Mouse (Mus musculus): ENCODE results near the gene Basp1. TPM values are rescaled to one million over a fixed set of nuclear protein-coding genes. Genes with fewer than 3 reads are reported as not detected.

Basp1 gene
- polyA plus RNA-seq, 1 experiment: 164 TPM

GRCm38 (mm10) chr15:25449348-25449747 is 35.8 kb upstream of the Basp1 start:
- no peaks in the 10 kb centered on the region for H3K79me3 ChIP-seq (ENCODE audit: low read depth)
- TF ChIP-seq CEBPB (IDR thresholded peaks at IDR 0.05; ENCODE audit: low read depth) (no peak), MYOG (IDR thresholded peaks at IDR 0.05; ENCODE audit: control insufficient read depth, extremely low read depth, insufficient read length) (no peak), USF1 (IDR thresholded peaks at IDR 0.05; ENCODE audit: low read depth) (peak; percentile 55), CTCF (IDR thresholded peaks at IDR 0.05; ENCODE audit: control insufficient read depth, insufficient read depth, insufficient read length) (no peak), MAX (IDR thresholded peaks at IDR 0.05) (no peak), FOSL1 (IDR thresholded peaks at IDR 0.05; ENCODE audit: insufficient read depth, low read length, poor library complexity, severe bottlenecking) (peak; percentile 49), MYOD1 (IDR thresholded peaks at IDR 0.05; ENCODE audit: control insufficient read depth, insufficient read length, low read depth) (no peak)
- no peaks in the 10 kb centered on the region for H3K27me3 ChIP-seq (ENCODE audit: control insufficient read depth, insufficient read depth, insufficient read length)
- H3K36me3 ChIP-seq (ENCODE audit: control insufficient read depth, insufficient read depth): no peaks in the 10 kb centered on the region
- H3ac ChIP-seq (ENCODE audit: control insufficient read depth, insufficient read length, low read depth): no peak overlapping the region
- no peak overlapping the region for H3K4me3 ChIP-seq (ENCODE audit: insufficient read depth, poor library complexity, severe bottlenecking)
- no peaks in the 10 kb centered on the region for H3K79me2 ChIP-seq (ENCODE audit: control insufficient read depth, insufficient read depth)

- no peaks in the 10 kb centered on the region for H3K79me2 ChIP-seq (ENCODE audit: control insufficient read depth, insufficient read depth)
- no peak overlapping the region for H3ac ChIP-seq (ENCODE audit: control insufficient read depth, insufficient read length, low read depth)
- TF ChIP-seq USF1 (IDR thresholded peaks at IDR 0.05; ENCODE audit: low read depth) (peak; percentile 82), MAX (IDR thresholded peaks at IDR 0.05) (peak; percentile 18), CTCF (IDR thresholded peaks at IDR 0.05; ENCODE audit: control insufficient read depth, insufficient read depth, insufficient read length) (no peak)
- H3K36me3 ChIP-seq (ENCODE audit: control insufficient read depth, insufficient read depth): no peaks in the 10 kb centered on the region
- H3K4me3 ChIP-seq (ENCODE audit: insufficient read depth, poor library complexity, severe bottlenecking): no peak overlapping the region
- no peaks in the 10 kb centered on the region for H3K27me3 ChIP-seq (ENCODE audit: control insufficient read depth, insufficient read depth, insufficient read length)
- H3K79me3 ChIP-seq (ENCODE audit: low read depth): no peaks in the 10 kb centered on the region
Measured at GRCm38 (mm10) chr15:25448703-25449340, 35.3 kb upstream of the Basp1 start.

- H3K4me3 ChIP-seq (ENCODE audit: insufficient read depth, poor library complexity, severe bottlenecking): no peak overlapping the region
- H3K27me3 ChIP-seq (ENCODE audit: control insufficient read depth, insufficient read depth, insufficient read length): no peaks in the 10 kb centered on the region
Measured at GRCm38 (mm10) chr15:25447136-25447535, 33.6 kb upstream of the Basp1 start.

GRCm38 (mm10) chr15:25446155-25446487 is 32.6 kb upstream of the Basp1 start:
- Histone ChIP-seq H3ac (ENCODE audit: control insufficient read depth, insufficient read length, low read depth) (no peak overlapping the region), H3K79me3 (ENCODE audit: low read depth) (no peaks in the 10 kb centered on the region), H3K4me3 (ENCODE audit: insufficient read depth, poor library complexity, severe bottlenecking) (no peak overlapping the region), H3K36me3 (ENCODE audit: control insufficient read depth, insufficient read depth) (no peaks in the 10 kb centered on the region), H3K79me2 (ENCODE audit: control insufficient read depth, insufficient read depth) (no peaks in the 10 kb centered on the region), H3K27me3 (ENCODE audit: control insufficient read depth, insufficient read depth, insufficient read length) (no peaks in the 10 kb centered on the region)
- TF ChIP-seq USF1 (IDR thresholded peaks at IDR 0.05; ENCODE audit: low read depth) (no peak), CTCF (IDR thresholded peaks at IDR 0.05; ENCODE audit: control insufficient read depth, insufficient read depth, insufficient read length) (no peak), FOSL1 (IDR thresholded peaks at IDR 0.05; ENCODE audit: insufficient read depth, low read length, poor library complexity, severe bottlenecking) (no peak), MYOD1 (IDR thresholded peaks at IDR 0.05; ENCODE audit: control insufficient read depth, insufficient read length, low read depth) (no peak), CEBPB (IDR thresholded peaks at IDR 0.05; ENCODE audit: low read depth) (no peak), MAX (IDR thresholded peaks at IDR 0.05) (no peak), MYOG (IDR thresholded peaks at IDR 0.05; ENCODE audit: control insufficient read depth, extremely low read depth, insufficient read length) (no peak)

More at GRCm38 (mm10) chr15:25447136-25447535, 33.6 kb upstream of the Basp1 start:
- Histone ChIP-seq H3K79me2 (ENCODE audit: control insufficient read depth, insufficient read depth) (no peaks in the 10 kb centered on the region), H3ac (ENCODE audit: control insufficient read depth, insufficient read length, low read depth) (no peak overlapping the region), H3K79me3 (ENCODE audit: low read depth) (no peaks in the 10 kb centered on the region), H3K36me3 (ENCODE audit: control insufficient read depth, insufficient read depth) (no peaks in the 10 kb centered on the region)
- no peak for TF ChIP-seq USF1 (IDR thresholded peaks at IDR 0.05; ENCODE audit: low read depth)
- no peak for TF ChIP-seq MAX (IDR thresholded peaks at IDR 0.05)

GRCm38 (mm10) chr15:25445361-25446154 is 32.0 kb upstream of the Basp1 start:
- Histone ChIP-seq H3K4me3 (ENCODE audit: insufficient read depth, poor library complexity, severe bottlenecking) (no peak overlapping the region), H3ac (ENCODE audit: control insufficient read depth, insufficient read length, low read depth) (no peak overlapping the region), H3K79me3 (ENCODE audit: low read depth) (no peaks in the 10 kb centered on the region), H3K27me3 (ENCODE audit: control insufficient read depth, insufficient read depth, insufficient read length) (no peaks in the 10 kb centered on the region), H3K79me2 (ENCODE audit: control insufficient read depth, insufficient read depth) (no peaks in the 10 kb centered on the region), H3K36me3 (ENCODE audit: control insufficient read depth, insufficient read depth) (no peaks in the 10 kb centered on the region)
- TF ChIP-seq MAX (IDR thresholded peaks at IDR 0.05) (no peak), CEBPB (IDR thresholded peaks at IDR 0.05; ENCODE audit: low read depth) (no peak), CTCF (IDR thresholded peaks at IDR 0.05; ENCODE audit: control insufficient read depth, insufficient read depth, insufficient read length) (no peak), MYOD1 (IDR thresholded peaks at IDR 0.05; ENCODE audit: control insufficient read depth, insufficient read length, low read depth) (no peak), MYOG (IDR thresholded peaks at IDR 0.05; ENCODE audit: control insufficient read depth, extremely low read depth, insufficient read length) (no peak), FOSL1 (IDR thresholded peaks at IDR 0.05; ENCODE audit: insufficient read depth, low read length, poor library complexity, severe bottlenecking) (no peak), USF1 (IDR thresholded peaks at IDR 0.05; ENCODE audit: low read depth) (no peak)

GRCm38 (mm10) chr15:25444208-25444607 is 30.6 kb upstream of the Basp1 start:
- no peaks in the 10 kb centered on the region for H3K79me2 ChIP-seq (ENCODE audit: control insufficient read depth, insufficient read depth)
- H3K4me3 ChIP-seq (ENCODE audit: insufficient read depth, poor library complexity, severe bottlenecking): no peak overlapping the region
- H3K36me3 ChIP-seq (ENCODE audit: control insufficient read depth, insufficient read depth): no peaks in the 10 kb centered on the region
- TF ChIP-seq CEBPB (IDR thresholded peaks at IDR 0.05; ENCODE audit: low read depth): peak; percentile 59
- TF ChIP-seq USF1 (IDR thresholded peaks at IDR 0.05; ENCODE audit: low read depth): no peak
- peak; percentile 83 for TF ChIP-seq MYOD1 (IDR thresholded peaks at IDR 0.05; ENCODE audit: control insufficient read depth, insufficient read length, low read depth)
- peak; percentile 72 for TF ChIP-seq MAX (IDR thresholded peaks at IDR 0.05)
- no peak for TF ChIP-seq MYOG (IDR thresholded peaks at IDR 0.05; ENCODE audit: control insufficient read depth, extremely low read depth, insufficient read length)
- peak; percentile 98 for TF ChIP-seq FOSL1 (IDR thresholded peaks at IDR 0.05; ENCODE audit: insufficient read depth, low read length, poor library complexity, severe bottlenecking)
- H3ac ChIP-seq (ENCODE audit: control insufficient read depth, insufficient read length, low read depth): no peak overlapping the region
- H3K79me3 ChIP-seq (ENCODE audit: low read depth): no peaks in the 10 kb centered on the region
- H3K27me3 ChIP-seq (ENCODE audit: control insufficient read depth, insufficient read depth, insufficient read length): no peaks in the 10 kb centered on the region
